Mouse (Mus musculus): ENCODE measurements around the gene Minos1.

Gene Minos1

DNA sequence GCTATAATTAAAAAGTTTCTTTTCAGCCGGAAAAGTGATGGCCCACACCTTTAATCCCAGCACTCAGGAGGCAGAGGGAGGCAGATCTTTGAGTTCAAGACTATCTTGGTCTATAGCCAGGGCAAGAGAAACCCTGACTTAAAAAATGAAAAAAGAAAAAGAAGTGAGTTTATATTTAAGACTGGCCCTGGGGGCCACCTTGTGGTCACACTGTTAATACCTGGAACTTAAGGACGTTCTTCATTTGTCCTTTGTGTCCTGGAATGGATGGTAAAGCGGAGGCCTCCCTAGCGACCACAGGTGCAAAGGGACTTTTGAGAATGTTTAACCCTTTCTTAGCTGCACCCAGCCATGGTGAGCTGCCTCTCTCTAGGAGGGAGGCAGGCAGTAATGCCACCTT is 52.2 kb downstream of the Minos1 start:
- in situ Hi-C loops (cut with MboI; ENCODE audit: unreplicated experiment in 2 of 2) = loop anchor here (5.0 to 25.0 kb wide), 4 partner anchors 151 to 559 kb away; partner anchors contain the start of genes Aldh4a1 (in 1 of the 2) and Gm21969 (in 1 of the 2)

DNA sequence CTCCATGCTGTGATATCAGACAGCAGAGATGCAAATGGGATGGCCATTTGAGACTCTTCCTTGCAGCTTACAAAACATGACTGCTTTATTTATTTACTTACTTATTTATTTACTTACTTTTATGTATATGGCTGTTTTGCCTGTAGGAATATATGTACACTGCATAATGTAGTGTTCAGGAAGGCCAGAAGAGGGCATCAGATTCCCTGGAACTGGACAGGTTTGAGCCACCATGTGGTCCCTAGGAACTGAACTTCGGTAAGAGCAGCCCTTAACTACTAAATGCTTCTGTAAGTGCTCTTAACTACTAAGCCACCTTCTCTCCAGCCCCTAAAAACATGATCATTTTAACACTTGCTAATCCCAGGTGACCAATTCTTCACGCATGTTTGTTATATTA is 52.6 kb downstream of the Minos1 start:
- in situ Hi-C loops (cut with MboI; ENCODE audit: unreplicated experiment in 2 of 2) = loop anchor here (5.0 to 25.0 kb wide), 4 partner anchors 151 to 559 kb away; partner anchors contain the start of genes Aldh4a1 (in 1 of the 2) and Gm21969 (in 1 of the 2)

DNA sequence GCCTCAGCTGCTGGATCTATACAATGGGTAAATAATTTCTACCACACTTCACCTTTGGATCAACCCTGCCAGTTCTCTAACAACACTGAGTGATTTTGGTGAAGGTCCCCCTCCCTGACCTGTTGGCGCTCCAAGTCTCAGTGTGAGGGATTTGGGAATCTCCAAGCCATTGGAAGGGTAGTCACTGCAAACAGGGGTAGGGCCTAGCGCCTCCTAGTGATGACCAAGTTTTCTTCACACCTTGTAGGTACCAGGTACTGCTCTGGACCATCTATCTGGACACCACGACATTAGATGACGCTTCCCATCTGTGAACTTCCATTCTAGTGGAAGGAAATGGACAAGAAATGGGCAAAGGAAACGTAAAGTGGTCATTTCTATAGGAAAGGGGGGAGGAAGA is 55.0 kb downstream of the Minos1 start:
- in situ Hi-C loops (cut with MboI; ENCODE audit: unreplicated experiment in 2 of 2) = loop anchor here (5.0 to 25.0 kb wide), 4 partner anchors 149 to 561 kb away; partner anchors contain the start of genes Aldh4a1 (in 1 of the 2) and Gm21969 (in 1 of the 2)

DNA sequence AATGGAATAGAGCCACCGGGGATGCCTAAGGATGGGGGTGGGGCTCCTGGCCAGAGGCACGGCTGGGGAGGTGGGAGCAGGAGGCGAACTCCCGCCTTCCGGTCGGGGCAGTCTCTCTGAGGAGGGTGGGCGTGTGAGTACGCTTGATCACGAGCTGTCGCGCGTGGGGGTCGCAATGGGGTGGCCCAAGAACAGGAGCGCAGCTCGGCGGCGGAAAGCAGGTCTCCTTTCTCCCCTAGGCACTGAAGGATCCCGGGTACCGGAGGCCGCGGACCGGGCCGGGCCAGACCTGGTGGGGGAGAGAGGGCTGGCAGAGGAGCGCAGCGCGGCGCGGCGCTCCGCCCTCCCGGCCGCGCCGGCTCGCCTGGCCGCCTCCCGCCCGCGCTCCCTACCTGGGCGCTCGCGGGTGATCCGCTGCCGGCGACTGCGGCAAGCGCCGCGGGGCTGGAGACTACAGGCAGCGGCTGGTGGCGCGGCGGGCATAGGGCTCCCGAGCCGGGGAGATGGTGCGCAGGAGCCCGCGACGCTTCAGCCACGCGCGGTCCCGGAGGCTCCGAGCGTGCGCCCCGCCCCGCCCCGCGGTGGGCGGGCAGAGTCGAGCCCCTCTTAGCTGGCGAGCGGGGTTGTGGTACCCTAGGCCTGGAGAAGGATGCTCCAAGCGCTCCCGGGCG is 55.7 kb downstream of the Minos1 start, which contains the start of gene Htr6:
TSS of gene Htr6 (minus strand) at position 530 of the 671 bp plus-strand sequence.
- in situ Hi-C loops (cut with MboI; ENCODE audit: unreplicated experiment in 2 of 2) = loop anchor here (5.0 to 25.0 kb wide), 4 partner anchors 148 to 562 kb away; partner anchors contain the start of genes Aldh4a1 (in 1 of the 2) and Gm21969 (in 1 of the 2)

GRCm38 (mm10) chr4:139074060-139074459 is 56.9 kb downstream of the Minos1 start:
- in situ Hi-C loops (cut with MboI; ENCODE audit: unreplicated experiment in 2 of 2) = no loop called here

- in situ Hi-C loops (cut with MboI; ENCODE audit: unreplicated experiment in 2 of 2) = no loop called here
Observed at GRCm38 (mm10) chr4:139068287-139068686, 62.6 kb downstream of the Minos1 start.

- in situ Hi-C loops (cut with MboI; ENCODE audit: unreplicated experiment in 2 of 2) = no loop called here
Observed at GRCm38 (mm10) chr4:139064831-139065230, 66.1 kb downstream of the Minos1 start.

DNA sequence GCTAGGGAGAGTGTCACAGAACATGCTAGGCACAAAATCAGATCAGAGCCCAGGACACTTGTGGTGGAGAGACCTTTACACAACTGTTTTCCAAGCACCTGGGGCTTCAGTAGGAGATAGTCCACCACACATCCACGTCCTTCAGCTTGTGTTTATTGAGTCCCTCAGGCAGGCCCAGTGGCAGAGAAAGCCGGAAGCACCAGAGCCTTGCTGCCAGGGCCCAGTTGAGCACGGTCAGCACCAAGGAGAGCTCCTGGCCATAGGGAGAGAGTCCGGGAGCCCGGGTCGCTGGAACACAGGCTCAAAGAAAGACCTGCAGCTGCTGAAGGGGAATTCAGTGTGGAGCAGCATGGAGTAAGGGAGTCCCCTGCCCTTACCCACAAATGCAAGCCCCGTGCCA is 71.3 kb downstream of the Minos1 start:
- in situ Hi-C loops (cut with MboI; ENCODE audit: unreplicated experiment in 2 of 2) = no loop called here

- in situ Hi-C loops (cut with MboI; ENCODE audit: unreplicated experiment in 2 of 2) = no loop called here
Observed at GRCm38 (mm10) chr4:139058029-139058428, 72.9 kb downstream of the Minos1 start.

DNA sequence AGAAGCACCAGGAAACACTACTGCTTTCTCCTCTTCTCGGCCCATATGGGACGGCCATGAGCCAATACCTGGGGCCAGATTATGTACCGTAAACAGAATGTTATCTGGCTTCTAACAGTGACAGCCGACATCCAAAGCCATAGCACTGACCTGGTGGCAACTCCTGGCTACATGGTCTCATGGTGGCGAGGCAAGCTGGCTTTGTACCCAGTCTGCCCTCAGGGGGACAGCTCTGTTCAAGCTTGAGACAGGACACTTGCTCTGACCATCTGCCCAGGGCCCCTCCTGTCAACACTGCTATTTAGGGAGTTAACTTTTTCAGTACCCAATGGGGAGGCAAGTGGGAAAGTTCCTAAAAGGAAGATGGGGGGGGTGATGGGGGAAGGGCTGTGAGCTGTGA is 73.6 kb downstream of the Minos1 start:
- in situ Hi-C loops (cut with MboI; ENCODE audit: unreplicated experiment in 2 of 2) = no loop called here

DNA sequence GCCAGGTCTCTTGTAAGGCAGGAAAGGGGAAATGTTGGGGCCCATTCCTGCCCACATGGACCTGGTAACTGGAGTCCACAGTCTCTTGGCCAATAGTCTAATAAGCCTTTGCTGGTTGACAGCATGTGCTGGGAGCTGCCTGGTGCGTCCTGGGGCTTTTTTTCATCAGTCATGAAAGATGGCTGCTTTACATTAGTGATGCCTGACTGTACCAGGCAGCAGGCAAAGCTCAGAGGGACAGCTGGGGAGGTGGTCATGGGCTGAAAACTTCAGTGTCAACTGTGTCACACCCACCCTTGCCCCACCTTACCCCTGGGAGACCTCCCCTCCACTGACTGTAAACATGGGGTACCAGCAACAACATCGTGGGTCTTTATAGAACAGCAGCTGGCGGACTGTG is 75.2 kb downstream of the Minos1 start:
- in situ Hi-C loops (cut with MboI; ENCODE audit: unreplicated experiment in 2 of 2) = no loop called here

DNA sequence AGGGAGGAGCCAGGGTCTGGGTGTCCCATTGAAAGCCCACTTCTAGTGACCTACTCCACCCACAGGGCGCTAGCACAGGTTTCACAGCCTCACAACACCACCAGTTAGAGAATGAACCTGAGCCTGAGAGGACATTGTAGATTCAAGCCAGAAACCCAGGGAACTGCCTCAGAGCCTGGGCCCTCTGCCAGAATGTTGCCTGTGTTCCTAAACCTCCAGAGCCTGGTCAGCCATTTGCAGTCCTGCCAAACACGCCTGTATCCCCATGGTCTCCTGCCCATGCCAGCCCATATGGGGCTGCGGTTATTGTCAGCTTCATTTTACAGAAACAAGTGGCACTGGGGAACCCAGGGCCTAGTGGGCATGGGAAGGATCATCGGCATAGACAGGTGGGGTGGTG is 75.6 kb downstream of the Minos1 start:
- in situ Hi-C loops (cut with MboI; ENCODE audit: unreplicated experiment in 2 of 2) = no loop called here

DNA sequence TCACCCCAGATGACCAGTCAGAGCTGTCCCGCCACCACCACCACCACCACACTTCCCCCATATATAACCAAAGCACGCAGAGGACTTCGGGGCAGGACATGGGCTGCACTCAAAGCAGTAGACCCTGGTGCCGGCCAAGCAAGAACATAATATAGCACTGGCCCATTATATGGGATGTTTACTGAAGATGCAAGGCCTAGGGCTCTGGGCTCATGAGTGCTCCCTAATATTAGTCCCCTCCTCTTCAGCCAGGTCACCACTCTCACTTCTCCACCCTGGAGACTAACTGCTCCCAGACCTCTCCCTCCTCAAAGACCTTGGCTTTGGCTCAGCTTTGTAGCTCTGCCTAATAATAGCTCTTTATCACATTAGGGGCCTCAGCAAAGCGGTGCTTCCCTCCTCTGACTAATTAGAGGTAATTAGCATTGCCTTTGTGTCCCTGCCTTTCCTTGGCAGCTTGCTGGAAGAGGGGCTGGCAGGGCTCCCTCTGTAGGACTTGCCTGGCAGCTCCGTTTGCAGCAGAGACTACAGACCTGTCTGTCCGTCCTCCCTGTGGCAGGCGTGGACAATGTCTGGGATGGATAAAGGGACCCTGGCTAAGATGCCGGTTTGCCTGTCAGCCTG is 76.5 kb downstream of the Minos1 start:
- in situ Hi-C loops (cut with MboI; ENCODE audit: unreplicated experiment in 2 of 2) = no loop called here

GRCm38 (mm10) chr4:139053391-139053790 is 77.5 kb downstream of the Minos1 start:
- in situ Hi-C loops (cut with MboI; ENCODE audit: unreplicated experiment in 2 of 2) = no loop called here

GRCm38 (mm10) chr4:139052796-139053195 is 78.1 kb downstream of the Minos1 start:
- in situ Hi-C loops (cut with MboI; ENCODE audit: unreplicated experiment in 2 of 2) = no loop called here

All from v-Abl transformed pro-B cells (cell line).